ENCODE assay signal across 1 mouse cellular context in genomic region chr9:50553547-50553946, GRCm38 (mm10).
A peak's percentile ranks its signal among the peaks of the same experiment; 100 is the strongest.
TF ChIP-seq lines count a peak whose summit lies in the region.

No protein-coding gene starts in this region.

TF ChIP-seq in CH12.LX, 34 proteins besides CTCF, POLR2A, EP300 and RAD21 (continued from another document):
- TF ChIP-seq KAT2A (IDR thresholded peaks at IDR 0.05; ENCODE audit: insufficient replicate concordance, low read length) (0 out of 2 replicates have a peak, but pooled peaks have one; percentile 48), USF1 (IDR thresholded peaks at IDR 0.05; ENCODE audit: low read depth, low read length) (no peak), MYC (IDR thresholded peaks at IDR 0.05; ENCODE audit: low read depth, low read length) (no peak), POLR2AphosphoS2 (IDR thresholded peaks at IDR 0.05; ENCODE audit: low read depth, low read length) (no peak), BHLHE40 (IDR thresholded peaks at IDR 0.05; ENCODE audit: low read depth, low read length) (peak; percentile 97), PAX5 (IDR thresholded peaks at IDR 0.05; ENCODE audit: low read length) (no peak), TCF12 (IDR thresholded peaks at IDR 0.05; ENCODE audit: low read depth, low read length) (0 out of 2 replicates have a peak, but pooled peaks have one; percentile 40), NELFE (IDR thresholded peaks at IDR 0.05; ENCODE audit: low read depth, low read length) (no peak), CHD2 (IDR thresholded peaks at IDR 0.05; ENCODE audit: low read length) (no peak), JUND (conservative IDR thresholded peaks at IDR 0.05; ENCODE audit: low read depth, low read length) (peak; percentile 42; the same call in 1 of the 2 replicates), ETS1 (conservative IDR thresholded peaks at IDR 0.05; ENCODE audit: low read depth, low read length) (peak; percentile 91), UBTF (IDR thresholded peaks at IDR 0.05; ENCODE audit: low read depth, low read length) (no peak), MEF2A (IDR thresholded peaks at IDR 0.05; ENCODE audit: borderline replicate concordance, low read depth, low read length) (peak; percentile 69), RCOR1 (conservative IDR thresholded peaks at IDR 0.05; ENCODE audit: low read depth, low read length) (peak; percentile 40; the same call in 1 of the 2 replicates), SIN3A (IDR thresholded peaks at IDR 0.05; ENCODE audit: low read length) (peak; percentile 36; the same call in 1 of the 2 replicates), MXI1 (IDR thresholded peaks at IDR 0.05; ENCODE audit: low read depth, low read length) (no peak)
